Mouse (Mus musculus): ENCODE data around the gene Aldh3b1.
"Not testable (repeated sequence)": the region's sequence is repeated elsewhere in the genome, so short reads cannot be mapped to it uniquely, and the experiment has no call there.

GRCm38 (mm10) chr19:3974608-3975007 is 45.0 kb upstream of the Aldh3b1 start:
- not testable (repeated sequence) for TF ChIP-seq CTCF (IDR thresholded peaks at IDR 0.05; ENCODE audit: borderline replicate concordance, extremely low read depth, insufficient read depth, insufficient read length); POLR2A (IDR thresholded peaks at IDR 0.05; ENCODE audit: borderline replicate concordance, extremely low read depth, insufficient read depth, insufficient read length, poor library complexity, severe bottlenecking)

Data from brain, embryonic 14.5 days (tissue).